Mouse (Mus musculus) CH12F3 (cell line): Measurements from ENCODE around the gene Dnmt3b.
"Not testable (repeated sequence)": the region's sequence is repeated elsewhere in the genome, so short reads cannot be mapped to it uniquely, and the experiment has no call there.

Source experiments
- in situ Hi-C: fragments of 300-500 bp; cut with MboI; formaldehyde crosslinking; loops from 2 replicates; pipeline ENCODE4 v1.14.3; 2020; ENCODE audit warnings: low sequenced_read_pairs

Gene Dnmt3b

DNA sequence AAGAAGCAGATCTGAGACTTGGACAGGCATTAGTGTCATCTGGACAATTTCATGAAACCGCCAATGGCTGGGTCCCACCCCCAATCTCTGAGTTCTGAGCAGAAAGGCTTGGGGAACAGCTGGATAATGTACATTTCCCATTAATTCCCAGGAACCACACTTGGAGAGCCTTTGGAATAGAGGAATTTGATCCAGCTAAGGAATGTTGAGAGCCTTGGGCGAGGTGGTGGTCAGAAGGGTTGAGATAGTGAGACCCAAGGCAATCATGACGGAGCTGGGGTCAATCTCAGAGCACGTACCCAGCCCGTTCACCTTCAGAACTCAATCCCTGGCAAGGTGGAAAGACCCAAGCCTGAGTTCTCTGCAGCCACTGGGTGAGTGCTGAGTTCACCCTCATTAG lies 16.0 kb upstream of the Dnmt3b start:
- in situ Hi-C loops: no loop called here

DNA sequence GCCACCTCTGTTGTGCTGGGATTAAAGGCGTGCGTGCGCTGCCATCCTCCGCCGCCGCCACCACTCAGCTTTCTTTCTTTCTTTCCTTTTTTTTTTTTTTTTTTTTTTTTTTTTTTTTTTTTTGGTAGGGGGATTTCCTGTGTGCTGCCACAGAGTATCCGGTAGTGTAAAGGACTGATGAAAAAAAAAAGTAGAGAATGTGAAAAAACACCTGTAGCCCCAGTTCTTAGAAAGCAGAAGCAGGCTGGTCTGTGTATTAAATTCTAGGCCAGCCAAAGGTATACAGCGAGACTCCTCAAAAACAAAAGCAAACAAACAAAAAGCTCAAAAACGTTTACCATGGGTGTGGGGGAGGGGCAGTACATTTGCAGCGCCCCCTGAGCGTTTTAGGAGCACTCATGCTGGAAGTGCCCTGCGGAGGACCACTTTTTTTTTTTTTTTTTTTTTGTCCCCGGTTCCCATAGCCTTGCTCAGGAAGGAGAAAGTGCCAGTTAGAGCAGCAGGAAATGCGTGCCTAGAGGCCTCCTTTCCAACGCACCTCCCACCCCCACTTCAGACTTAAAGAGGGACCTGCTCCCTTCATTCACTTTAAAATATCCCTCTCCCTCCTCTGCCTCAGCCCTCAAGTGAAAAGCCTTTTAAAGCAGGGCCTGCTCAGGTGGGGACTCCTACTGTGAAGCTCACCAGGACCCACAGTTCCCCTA lies 10.1 kb upstream of the Dnmt3b start:
- in situ Hi-C loops: no loop called here

DNA sequence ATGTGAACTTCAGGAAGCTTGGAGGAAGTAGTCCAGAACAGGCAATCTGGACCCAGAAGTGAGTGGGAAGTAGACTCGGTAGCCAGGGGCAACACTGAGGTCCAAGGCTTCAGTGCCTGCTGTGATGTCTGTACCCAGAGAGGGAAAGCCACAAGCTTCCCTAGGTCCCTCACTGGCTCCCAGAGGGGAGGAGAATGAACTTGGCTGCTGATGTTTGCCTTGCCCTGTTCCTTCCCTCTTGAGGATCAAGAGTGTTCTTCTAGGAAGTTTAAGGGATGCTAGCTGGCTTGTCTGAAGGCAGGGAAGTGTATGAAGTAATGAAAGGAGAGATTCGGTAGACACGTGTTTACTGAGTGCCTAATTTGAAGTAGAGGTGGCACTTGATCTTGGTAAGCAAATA lies 6.8 kb upstream of the Dnmt3b start:
- in situ Hi-C loops: no loop called here

DNA sequence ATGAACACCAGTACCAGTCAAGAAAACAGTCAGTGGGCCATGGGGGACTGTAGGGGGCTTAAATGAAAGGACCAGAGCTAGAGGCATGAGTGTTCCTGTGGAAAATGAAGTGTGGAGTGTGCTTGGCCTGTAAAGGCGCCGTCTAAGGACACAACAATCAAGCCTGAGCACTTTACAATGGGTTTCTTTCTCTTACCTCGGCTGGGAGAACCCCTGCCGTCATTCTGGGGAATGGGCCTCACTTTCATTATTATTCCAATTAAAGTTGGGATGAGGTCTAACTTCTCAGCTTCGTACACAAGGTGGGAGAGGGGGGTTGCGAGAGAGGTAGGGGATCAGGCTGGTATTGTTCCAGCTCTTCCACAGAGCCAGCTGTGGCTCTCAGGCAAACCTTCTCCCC lies 6.3 kb upstream of the Dnmt3b start:
- in situ Hi-C loops: no loop called here

DNA sequence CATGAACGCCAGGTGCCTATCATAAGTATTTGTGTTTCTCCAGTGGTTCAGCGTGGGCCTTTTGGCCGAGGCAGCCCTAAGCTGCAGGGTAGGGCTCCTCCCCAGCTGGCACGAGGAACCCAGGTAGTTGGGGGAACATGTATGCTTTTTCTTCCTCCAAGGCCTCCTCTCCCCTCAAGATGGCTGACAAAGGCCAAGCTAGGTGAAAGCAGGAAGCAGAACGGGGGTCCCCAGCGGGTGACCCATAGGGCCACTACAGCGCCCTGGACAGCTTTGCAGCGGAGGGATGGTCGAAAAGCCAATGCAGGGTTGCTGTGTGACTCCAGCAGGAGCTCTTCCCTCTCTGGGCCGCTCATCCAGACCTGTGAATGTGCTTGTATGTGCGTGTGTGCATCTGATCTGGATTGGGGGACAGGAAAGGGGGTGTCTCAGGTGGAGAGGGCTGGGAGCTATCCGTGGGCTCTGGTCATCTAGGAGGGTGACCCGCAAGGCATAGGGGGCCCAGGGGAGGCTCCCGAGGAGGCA lies 415 bp upstream of the Dnmt3b start:
- in situ Hi-C loops: no loop called here

DNA sequence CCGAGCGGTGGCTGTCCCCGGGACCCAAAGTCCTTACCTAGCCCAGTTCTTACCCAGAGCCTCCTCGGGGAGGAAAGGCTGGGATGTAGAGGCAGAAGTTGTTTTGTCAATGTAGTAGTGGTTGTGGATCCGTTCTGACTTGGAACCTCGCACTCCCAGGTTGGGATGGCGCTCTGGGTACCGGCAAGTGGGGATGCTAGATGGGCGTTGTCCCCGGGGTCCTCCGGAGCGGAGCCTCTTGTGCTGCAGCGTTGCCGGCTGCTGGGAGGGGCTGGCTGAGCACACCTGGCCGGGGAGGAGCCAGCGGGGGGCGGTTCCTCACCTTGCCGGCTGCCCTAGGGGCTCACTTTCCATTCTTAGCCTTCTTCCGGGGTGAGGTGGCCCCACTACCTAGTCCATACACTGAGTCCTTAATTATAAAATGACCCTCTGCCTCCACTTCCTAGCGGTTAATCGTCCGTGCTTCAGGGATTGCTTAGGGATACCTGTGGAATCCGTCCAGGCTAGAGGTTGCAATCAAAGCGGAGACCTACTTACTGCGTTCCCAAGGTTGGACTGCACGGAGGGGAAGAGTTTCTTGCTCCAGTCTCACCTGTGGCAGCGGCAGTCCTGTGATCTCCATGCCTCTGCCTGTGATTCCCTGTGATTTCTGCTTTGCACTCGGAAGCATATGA lies 901 bp downstream of the Dnmt3b start:
- in situ Hi-C loops: no loop called here

DNA sequence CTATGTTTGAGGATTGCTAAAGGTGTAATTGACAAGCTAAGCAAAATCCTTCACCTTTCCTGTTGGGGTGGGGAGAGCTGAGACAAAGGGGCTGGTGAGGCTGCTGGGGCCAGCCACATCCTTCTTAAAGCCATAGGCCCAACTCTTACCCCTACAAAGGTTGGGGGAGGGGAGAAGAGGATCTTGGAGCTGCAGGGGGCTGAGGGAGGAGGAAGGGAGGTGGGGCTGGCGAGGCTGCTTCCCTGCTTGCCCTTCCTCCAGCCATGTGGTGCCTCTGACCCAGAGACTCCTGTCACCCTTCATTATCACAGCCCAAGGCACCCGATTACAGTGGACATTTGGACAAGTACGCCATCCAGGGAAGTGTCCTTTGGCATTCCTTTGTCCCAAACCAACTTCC lies 2.4 kb downstream of the Dnmt3b start:
- in situ Hi-C loops: no loop called here

DNA sequence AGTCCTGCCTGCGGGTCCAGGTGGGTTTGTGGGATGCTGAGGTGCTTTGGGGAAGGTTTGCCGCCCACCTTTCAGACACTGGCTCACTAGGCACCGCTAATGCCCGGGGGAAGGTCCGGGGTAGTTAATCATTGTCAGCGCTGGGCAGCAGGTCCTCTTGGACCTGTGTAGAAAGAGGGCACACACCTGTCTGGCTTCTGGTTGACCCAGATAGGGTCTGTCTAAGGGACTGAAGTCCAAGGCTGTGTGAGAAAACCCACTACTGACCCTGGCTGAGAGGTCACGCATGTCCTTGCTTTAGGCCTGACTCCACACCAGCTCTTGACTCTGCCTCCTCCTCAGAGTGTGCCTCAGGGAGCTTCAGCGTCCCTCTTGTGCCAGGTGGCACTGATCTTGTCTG lies 8.4 kb downstream of the Dnmt3b start:
- in situ Hi-C loops: not testable (repeated sequence)

DNA sequence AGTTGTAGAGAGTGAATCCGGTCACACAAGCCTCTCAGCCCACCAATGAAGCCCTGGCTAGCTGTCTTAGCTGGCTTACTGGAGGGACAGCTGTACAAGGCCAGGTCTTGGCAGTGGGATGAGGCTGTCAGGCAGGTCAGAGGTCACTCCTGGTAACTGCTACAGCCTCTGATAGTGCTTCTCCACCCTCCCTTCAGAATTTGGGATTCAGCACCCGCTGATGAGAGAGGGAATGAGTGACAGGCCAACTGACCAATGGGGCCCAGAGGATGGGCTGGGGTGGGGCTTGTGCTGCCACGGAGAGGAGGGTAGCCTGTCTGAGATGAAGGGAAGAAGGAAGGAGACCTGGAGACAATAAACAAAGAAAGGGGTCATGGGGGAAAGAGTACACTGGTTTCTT lies 11.4 kb downstream of the Dnmt3b start:
- in situ Hi-C loops: no loop called here

DNA sequence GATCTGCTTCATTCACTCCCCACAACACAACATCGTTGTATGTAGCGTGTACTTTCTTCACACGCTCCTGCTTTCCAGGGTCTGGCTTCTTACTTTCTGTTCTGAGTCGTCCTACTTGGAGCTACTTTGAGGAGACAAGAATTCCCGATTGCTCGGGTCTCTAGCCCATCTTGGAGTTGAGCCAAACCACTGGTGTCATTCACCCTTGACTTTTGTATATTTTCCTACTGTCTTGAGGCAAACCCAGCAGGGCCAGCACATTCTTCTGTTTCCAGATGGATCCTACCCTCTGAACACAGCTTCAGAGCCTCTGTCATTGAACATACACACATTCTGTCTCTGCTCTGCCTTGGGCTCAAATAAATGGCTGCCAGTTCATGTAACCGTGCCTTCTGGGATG lies 16.2 kb downstream of the Dnmt3b start:
- in situ Hi-C loops: no loop called here

DNA sequence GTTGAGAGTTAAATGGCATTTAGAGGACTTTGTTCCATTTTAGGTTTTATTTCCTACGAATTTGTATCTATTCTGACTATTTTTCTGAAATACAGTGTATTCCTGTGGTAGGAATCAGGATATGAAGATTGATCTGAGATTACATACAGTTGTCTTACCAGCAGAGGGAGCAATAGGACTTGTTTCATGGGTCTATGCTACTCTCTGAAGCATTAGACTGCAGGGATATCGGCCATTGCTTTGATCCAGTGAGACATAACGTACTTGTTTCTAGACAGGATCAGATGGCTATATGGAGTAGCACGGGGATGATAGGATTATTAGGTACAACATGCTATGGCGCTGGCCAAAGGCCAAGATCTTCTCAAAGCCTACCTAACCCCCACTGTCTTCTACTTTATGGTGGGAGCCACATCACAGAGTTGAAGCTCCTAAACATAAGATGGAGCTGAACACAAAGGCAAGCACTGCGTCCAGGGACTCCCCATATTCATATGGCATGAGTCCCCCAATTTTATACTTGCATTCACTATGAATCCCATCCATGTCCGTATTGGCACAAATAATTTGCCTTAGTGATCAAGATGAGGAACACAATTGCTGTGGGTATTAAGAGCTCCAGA lies 19.6 kb downstream of the Dnmt3b start:
- in situ Hi-C loops: no loop called here

DNA sequence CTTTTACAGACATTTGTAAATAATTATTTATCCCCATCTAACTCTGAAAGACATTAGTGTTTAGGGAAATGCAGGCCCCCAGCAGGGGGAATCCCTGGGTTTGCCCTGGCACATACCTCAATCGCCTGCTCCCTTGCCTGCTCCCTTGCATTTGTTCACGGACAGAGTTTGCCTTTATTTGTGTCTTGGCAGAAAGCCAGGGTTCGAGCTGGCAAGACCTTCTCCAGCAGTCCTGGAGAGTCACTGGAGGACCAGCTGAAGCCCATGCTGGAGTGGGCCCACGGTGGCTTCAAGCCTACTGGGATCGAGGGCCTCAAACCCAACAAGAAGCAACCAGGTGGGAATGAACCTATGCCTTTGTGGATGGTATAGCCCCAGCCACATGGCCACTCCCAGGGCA lies 20.9 kb downstream of the Dnmt3b start:
- in situ Hi-C loops: no loop called here

DNA sequence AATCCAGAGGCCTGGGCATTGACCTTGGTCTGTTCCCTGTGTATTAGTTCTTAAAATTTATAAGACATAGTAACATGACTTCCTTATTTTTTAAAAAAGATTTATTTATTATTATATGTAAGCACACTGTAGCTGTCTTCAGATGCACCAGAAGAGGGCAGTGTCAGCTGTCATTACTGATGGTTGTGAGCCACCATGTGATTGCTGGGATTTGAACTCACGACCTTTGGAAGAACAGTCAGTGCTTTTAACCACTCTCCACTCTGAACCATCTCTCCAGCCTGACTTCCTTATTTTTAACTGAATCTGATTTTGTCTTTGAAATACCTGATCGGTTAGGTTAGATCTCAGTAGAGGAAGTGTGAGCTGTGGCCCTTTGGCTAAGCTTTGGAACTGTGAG lies 23.4 kb downstream of the Dnmt3b start:
- in situ Hi-C loops: no loop called here

DNA sequence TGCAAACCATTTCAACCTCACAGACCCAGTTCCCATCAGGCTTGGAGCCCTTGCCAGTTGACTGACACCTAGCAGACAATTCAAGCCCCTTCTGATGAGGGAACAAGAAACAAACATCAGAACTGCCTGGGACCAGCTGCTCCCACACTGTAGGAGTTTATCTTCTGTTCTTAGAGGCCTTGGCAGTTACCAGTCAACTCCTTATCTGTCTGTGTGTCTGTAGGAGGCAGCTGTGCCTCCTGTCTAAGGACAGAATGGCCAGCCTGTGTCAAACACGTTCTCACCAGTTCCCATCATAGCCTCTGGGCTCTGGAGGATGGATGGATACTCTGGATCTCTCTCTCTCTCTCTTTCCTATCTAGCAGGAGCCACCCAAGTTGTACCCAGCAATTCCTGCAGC lies 26.1 kb downstream of the Dnmt3b start:
- in situ Hi-C loops: not testable (repeated sequence)

DNA sequence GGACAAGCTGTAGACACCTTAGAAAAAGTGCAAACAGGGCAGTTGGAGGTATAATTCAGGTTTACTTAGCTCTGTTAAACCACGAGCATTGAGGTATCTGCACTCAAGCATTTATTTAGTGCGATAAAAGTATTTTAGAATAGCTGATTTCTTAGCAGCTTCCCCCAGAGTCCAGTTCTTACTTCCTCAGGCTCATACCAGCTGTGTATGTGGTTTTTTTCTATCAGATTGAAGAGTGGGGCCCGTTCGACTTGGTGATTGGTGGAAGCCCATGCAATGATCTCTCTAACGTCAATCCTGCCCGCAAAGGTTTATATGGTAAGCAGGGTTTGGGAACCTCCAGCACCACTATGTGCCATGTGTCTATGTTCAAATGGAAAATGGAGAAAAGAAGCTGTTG lies 27.7 kb downstream of the Dnmt3b start:
- in situ Hi-C loops: no loop called here

DNA sequence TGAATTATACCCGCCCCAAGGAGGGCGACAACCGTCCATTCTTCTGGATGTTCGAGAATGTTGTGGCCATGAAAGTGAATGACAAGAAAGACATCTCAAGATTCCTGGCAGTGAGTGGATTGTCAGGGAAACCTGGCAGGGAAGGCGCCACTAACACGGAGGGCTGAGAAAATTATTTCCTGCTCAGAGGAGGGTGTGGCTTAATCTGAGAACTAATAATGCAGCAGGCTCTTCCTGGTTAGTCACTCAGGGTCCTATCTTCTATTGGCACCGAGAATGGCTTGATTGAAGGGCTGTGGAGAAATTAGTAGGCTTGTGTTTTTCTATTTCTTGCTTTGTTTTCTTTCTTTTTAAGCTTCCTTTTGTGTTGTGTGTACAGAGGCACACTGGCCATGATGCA lies 28.3 kb downstream of the Dnmt3b start:
- in situ Hi-C loops: no loop called here

DNA sequence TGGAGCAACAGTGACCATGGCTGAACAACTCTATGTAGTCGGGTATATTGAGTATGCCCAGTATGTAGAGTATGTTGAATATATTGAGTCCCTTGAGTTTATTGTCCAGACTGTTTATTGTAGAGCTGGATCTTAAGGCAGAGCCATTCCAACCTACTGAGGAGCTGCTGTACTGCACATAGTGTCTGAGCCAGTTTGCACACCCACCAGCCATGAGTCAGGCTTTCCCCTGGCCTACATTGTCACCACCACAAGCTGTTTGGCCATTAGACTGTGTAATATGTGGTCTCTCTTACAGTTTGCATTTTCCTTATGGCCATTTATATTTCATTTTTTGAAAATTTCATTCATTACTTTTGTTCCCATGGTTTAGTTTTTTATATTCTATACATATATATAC lies 30.7 kb downstream of the Dnmt3b start:
- in situ Hi-C loops: no loop called here

DNA sequence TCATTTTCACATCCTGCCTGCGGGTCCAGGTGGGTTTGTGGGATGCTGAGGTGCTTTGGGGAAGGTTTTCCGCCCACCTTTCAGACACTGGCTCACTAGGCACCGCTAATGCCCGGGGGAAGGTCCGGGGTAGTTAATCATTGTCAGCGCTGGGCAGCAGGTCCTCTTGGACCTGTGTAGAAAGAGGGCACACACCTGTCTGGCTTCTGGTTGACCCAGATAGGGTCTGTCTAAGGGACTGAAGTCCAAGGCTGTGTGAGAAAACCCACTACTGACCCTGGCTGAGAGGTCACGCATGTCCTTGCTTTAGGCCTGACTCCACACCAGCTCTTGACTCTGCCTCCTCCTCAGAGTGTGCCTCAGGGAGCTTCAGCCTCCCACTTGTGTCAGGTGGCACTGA lies 44.2 kb downstream of the Dnmt3b start:
- in situ Hi-C loops: not testable (repeated sequence)

DNA sequence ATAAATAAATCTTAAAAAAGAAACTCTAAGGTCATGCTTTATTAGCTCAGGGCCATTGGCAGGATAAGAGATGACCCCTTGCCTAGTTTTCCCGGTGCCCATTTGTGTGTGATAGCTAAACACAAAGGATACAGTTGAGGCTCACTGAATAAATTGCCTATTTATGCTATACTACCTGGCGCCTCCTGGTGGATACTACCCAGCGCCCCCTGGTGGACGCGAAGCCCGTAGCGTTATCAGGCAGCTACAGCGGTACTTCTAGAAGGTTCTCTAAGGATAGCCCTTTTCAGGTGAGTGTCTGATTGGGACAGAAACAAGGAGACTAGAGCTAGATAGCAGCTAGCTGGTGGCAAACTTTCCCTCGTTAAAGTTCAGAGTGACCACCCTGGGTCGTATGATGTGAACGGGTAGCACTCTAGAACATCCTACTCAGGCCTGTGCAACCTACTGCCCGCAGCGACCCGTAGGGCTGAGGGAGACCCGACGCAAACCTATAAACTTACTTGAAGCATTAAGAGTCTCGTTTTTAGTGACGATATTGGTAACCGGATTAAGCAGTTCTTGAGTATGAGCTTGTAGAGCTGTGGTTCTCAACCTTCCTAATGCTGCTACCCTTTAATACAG lies 45.3 kb downstream of the Dnmt3b start:
- in situ Hi-C loops: no loop called here

DNA sequence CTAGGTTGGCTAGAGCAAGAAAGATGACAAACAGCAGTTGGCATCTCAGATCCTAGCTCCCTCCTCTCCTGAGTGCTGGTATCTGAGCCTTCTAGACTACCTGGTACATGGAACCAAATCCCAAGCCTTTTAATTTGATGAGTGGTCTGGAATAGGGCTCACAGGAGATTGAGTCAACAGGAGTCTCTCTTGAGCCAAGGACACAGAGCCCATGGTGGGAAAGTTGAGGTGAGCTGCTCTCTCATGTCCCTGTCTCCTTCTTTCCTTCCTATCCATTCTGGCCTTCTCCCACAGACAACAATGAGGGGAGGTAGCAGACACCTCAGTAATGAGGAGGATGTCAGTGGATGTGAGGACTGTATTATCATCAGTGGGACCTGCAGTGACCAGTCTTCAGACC lies 47.1 kb downstream of the Dnmt3b start, which contains the start of gene Dnmt3c:
Gene Dnmt3c (plus strand): TSS at position 301 of the 400 bp plus-strand sequence.
- in situ Hi-C loops: no loop called here

DNA sequence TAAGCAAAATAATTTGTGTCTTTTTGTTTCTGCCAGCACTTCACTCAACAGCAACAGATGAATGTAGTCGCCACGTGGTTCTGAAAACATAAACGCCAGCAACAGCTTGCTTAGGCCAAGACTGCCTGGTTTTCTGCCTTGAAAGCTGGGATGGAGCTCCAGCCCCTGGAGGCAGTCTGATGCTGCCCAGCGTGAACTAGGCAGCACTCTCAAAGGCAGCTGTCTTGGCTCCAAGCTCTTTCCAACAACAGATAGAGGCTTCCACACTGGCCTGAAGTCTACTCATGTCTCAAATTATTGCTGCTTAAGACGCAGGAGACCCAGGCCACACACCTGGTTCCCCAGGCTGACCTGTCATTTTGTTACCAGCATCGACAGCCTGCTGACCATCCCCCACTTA lies 54.1 kb downstream of the Dnmt3b start:
- in situ Hi-C loops: no loop called here
